Mouse (Mus musculus) cerebellum, adult 9-10 months (tissue): Measurements from ENCODE around the gene Nup214.

Experiments used
- DNase-seq: peaks from one replicate; pipeline ENCODE4 v3.0.0; 2022

The Nup214 gene

GRCm38 (mm10) chr2:32078522-32078921 lies 104.3 kb downstream of the Nup214 start:
- no peak for DNase-seq

GRCm38 (mm10) chr2:32079191-32079725 lies 105.0 kb downstream of the Nup214 start:
- peak; percentile 13 for DNase-seq

- DNase-seq = no peak
Observed at GRCm38 (mm10) chr2:32080681-32081080, 106.4 kb downstream of the Nup214 start.

DNA sequence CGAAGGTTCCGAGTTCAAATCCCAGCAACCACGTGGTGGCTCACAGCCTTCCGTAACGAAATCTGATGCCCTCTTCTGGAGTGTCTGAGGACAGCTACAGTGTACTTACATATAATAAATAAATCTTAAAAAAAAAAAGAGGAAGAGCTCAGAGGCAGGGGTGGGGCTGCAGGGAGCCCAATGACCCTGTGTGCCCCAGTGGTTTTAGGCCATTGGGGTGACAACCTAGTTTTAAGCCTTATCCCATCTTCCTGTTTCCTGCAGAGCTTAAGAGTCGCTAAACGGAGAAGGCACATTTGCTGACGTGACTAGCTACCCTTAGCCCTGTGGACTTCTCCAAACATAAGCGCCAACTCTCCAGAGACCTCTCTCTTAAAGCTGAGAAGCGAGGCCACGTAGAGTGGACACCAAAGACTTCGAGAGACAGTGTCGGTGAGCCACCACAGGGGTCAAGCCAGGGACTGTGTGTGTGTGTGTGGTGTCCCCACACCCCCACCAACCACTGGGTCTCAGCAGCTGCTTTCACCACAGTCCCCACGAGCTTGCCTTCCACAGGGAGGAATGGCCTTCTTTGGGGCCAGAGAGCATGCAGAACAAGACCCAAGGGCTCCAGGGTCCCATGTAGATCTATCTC lies 107.2 kb downstream of the Nup214 start:
- DNase-seq = peak; percentile 17

GRCm38 (mm10) chr2:32082229-32082628 lies 108.0 kb downstream of the Nup214 start:
- no peak for DNase-seq

DNA sequence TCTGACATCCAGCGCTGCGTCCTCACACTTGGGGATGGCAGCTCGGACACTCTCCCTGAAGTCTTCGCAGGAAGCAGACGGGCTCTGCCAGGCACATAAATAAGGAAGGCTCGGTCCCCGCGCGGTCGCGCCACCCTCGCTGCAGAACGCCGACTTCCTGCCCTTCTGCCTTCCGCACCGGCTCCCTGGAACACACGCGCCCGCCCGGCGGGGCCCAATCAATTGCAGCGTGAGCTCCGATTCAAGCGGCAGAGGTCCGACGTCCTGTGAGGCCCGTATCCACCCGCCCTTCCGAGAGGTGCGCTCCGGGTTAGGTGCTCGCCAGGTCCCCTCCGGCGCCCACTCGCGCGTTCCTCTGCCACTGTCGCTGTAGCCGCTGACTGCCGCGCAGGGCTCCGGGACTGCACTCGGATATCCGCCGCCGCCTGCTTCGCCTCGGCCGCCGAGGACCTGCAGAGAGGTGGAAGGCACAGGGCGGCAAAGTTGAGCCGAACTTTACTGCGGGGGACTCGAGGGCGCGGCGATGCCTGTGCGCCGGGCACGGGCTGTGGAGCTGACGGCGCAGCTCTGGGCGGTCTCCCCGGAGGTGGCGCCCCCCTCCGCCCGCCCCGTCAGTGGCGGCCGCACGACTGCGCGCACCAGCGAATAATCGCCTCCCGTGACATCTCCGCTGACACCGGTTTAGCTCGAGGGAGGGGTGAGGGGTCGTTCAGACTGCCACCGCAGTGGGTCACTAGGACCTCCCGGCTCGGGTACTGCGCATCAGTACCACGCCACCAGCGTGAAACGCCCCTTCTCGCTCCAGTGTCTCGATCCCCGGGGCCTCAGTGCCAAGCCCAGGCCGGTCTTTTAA lies 109.1 kb downstream of the Nup214 start:
- DNase-seq = peak; percentile 30

DNA sequence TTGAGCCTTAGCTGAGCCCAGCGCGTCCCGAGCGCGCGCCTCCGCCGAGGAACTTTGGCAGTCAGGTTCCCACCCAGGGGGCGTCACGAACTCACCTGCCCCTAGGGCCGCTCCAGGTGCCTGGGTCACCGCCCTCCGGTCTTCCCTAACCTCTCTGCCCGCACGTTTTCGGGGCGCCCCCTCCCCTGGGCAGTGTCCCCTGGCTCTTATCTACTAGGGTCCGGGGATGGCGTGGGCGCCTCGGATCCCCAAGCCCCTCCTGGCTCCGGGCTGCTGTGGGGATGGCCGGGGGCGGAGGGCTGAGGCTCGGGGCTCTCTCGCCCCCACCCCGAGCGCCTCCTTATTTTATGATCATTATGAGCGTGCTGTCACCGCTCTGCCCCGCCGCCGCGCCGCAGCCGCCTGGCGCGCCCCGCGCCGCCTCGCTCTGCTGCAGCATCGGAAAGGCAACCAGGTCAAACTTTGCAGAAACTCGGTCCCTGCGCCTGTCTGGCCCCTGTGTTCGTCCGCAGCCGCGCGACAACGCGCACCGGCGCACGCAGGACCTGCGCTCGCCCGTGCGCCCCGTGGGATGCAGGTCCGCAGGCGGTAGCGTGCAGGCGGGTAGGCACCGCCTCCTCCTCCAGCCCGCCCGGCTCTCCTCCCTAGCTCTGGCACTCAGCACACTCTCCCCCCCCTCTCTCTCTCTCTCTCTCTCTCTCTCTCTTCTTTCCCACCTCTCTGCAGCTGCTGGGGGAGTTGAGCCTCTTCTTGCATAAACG lies 110.1 kb downstream of the Nup214 start, which contains the start of gene Fam78a:
TSS of gene Fam78a (minus strand) at position 747 of the 761 bp plus-strand sequence.
- DNase-seq = peak; percentile 55

- DNase-seq = no peak
Observed at GRCm38 (mm10) chr2:32084872-32085199, 110.6 kb downstream of the Nup214 start.

GRCm38 (mm10) chr2:32085231-32085630 lies 111.0 kb downstream of the Nup214 start:
- DNase-seq = peak; percentile 34

DNA sequence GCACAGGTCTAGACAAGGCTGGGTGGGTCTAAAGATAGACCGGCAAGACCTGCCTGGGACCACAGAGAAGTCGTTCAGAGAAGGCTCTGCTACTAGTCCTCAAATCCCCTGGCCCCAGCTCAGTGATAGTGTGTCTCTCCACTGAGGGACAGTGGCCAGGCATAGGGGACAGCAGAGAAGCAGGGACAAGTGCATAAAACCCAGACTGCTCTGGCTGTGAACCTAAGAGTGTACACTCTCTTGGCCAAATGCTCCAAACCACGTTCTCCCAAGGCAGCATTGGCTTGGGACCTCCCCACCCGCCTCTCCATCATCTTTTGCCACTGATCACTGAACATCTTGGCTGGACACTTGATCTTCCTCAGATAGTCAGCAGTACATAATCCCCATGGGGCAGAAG lies 113.4 kb downstream of the Nup214 start:
- DNase-seq = no peak

DNA sequence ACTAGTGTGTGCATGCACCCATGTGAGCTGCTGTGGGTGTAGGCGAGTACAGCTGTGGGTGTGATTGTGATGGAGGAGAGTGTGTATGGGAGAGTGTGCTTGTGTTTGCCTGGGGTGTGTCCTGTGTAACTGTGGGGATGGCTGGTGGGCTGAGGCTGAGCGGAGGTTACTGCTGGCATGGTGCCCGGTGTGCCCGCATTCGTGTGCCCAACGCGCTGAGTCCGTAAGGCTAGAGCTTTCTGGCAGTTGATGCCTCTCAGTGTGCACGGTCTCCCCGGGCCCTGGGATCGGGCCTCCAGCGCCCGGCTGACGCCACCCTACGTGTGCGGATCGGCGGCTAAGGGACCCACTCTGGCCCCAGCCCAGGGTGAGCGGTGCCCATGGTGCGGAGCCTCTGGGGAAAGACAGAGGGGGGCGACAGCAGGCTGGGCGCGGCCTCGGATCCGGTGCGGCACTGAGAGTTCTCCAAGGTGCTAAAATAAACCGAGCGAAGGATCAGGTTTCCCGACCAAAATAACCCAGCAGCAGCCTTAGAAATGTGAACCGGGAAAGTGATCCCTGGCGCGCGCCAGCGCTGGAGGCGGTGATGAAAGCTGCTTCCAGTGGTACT lies 114.2 kb downstream of the Nup214 start:
- no peak for DNase-seq

GRCm38 (mm10) chr2:32089606-32090005 lies 115.4 kb downstream of the Nup214 start:
- DNase-seq = no peak

- DNase-seq = no peak
Observed at GRCm38 (mm10) chr2:32090145-32090544, 115.9 kb downstream of the Nup214 start.

DNA sequence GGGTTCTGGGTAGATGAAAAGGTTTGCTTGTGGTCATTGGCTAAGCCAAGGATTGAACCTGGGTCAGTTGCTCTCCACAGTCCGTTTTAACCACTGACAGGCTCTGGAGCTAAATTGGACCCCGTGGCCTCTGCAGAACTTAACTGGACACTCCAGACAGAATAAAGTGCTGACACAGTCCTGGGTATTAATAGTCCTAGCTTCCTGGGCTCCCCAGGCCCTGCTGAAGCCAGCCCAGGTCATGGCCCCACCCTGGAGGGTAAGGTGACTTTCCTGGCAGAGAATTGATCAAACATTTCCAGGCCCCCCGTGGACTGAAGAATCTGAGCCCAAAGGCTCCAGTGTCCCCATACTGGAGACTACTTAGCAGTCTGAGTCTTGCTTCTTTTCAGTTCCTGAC lies 117.7 kb downstream of the Nup214 start:
- DNase-seq = no peak

DNA sequence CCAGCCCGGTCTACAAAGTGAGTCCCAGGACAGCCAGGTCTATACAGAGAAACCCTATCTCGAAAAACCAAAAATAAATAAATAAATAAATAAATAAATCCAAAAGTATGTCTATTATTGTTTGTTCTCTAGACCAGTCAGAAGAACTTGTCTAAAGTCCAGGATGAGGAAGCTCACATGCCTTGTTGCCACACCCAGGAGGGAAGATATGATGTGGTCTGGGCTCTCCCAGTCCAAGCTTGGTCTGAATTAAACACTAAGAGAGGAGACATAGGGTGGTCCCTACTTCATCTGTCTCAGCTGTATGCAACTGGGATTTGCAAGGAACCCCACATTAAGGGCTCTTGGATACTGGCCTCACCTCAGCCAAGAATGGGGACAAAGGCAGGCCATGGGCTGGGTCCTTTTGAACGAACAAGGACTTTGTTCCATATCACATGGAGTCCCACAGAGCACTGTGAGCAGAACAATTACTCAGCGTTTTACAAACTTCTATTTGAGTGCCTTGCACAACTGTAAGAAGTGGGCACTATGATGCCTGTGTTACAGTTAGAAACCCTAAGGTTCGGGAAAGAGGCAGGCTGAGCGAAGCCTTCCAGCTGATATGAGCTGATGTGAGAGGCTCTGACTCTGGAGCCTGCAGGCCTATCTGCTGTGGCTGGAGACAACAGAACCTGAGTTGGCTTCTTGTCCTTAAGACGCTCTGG lies 119.9 kb downstream of the Nup214 start:
- DNase-seq = no peak

DNA sequence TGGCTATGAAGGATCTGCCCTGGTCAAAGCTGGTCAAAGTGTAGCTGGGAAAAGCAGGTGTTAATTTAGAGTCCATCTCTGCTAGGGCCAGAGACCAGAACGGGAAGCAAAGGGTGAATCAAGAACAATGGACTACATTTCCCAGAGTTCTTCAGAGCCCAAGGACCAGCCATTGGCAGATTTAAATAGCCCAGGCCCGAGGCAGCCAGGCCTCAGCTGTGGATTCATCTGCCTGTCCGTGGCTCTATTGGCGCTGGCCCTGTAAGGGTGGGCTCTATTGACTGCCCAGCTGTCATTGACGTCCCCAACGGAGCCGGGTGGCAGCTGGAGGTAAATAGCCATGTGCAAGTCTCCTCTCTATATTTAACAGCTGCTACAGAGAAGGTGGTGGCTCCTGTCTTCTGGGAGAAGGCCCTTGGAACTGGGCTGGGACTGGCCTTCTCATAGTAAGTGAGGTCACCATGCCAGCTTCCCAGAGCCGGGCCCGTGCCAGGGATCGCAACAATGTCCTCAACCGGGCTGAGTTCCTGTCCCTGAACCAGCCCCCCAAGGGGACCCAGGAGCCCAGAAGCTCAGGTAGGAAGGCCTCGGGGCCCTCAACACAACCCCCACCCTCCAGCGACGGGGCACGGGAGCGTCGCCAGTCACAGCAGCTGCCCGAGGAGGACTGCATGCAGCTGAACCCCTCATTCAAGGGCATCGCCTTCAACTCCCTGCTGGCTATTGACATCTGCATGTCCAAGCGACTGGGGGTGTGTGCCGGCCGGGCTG lies 121.3 kb downstream of the Nup214 start, which contains the start of gene Plpp7:
TSS of gene Plpp7 (plus strand) at position 178 of the 771 bp plus-strand sequence.
- DNase-seq = peak; percentile 86

- DNase-seq = peak; percentile 77
Observed at GRCm38 (mm10) chr2:32096122-32096420, 121.8 kb downstream of the Nup214 start.

GRCm38 (mm10) chr2:32102944-32103343 lies 128.7 kb downstream of the Nup214 start:
- no peak for DNase-seq

GRCm38 (mm10) chr2:32103557-32103956 lies 129.3 kb downstream of the Nup214 start:
- no peak for DNase-seq
